Mouse (Mus musculus) monocyte, adult 59 days (primary cell): Measurements from ENCODE around the gene Plekhj1. TPM values are rescaled to one million over a fixed set of nuclear protein-coding genes. Genes with fewer than 3 reads are reported as not detected.

Experiments
- total RNA-seq, 2 experiments: library from RNA; stranded (reverse); gene quantifications; one replicate each; pipeline ENCODE4 v1.2.4; 2023

The Plekhj1 gene
- total RNA-seq: 100 to 1,000 TPM; 100 to 104 TPM

DNA sequence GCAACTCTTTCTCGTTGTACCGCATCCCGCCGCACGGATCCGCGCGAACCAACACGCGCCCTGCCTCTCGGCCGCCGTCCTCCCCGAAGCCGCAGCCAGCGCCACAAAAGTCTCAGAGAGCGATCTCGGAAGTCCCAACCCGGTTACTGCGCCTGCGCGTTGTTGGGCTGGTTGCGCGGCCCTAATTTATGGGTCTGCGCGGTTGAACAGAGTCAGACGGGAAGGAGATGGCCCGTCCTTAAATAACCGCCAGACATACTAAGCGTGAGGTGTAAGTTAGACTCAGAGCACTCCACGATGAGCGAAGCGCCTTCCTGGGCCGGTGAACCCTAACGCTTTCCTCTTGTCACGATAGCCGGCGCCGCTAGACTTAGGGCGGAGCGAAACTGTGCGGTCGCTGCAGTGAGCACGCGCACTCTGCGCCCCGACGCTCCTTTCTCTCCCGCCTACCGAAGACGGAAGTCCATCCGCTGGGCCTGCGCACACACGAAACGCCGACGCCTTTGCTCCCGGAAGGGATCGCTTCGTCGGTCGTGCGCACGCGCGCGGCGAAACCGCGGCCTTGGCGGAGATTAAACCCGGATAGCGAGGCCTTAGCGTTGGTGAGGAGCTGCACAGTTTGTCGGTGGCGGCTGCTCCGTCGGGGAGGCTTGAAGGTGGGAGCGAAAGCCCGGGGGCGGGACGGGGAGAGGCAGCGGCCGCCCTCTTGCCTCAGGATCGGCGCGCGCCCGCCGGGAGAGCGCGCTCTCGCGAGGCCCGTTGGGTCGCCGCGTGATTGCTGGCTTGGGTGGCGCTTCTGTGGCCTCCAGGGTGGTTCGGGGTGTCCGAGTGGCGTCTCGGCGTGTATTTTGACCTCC is at the start of gene Plekhj1, which contains the start of gene Sf3a2:
Plekhj1 (minus strand) TSS at position 477 of the 857 bp plus-strand sequence.
Sf3a2 (plus strand) TSS at position 49 of the 857 bp plus-strand sequence.

DNA sequence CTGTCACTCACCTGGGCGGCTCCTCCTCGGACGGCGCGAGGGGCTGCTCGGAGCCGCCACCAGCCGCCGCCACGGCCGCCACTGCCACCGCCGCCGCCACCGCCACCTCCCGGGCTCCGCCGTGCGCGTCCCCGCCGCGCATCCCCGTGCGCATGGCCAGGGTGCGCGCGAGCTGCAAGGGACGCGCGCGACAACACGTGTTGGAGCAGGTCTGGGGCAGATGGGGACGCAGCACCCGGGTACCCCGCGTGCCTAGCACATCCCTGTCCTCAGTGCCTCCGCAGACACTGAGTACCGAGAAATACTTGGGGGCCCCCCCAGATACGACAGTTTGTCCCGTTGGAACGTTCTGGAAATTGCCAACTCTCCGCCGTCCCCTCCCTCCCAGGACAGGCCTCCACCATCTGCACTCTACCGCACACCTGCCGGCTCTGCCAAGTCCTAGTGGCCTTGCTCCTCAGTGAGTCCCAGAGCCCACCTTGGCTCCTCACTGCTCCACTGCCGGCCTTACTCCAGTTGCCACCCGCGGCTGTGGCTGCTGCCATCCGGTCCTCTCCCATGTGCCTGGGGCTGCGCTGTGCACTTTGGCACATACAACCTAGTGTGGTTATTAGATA is 45.6 kb upstream of the Plekhj1 start, which contains the start of gene Lingo3:
Lingo3 (minus strand) TSS at position 109 of the 617 bp plus-strand sequence.

DNA sequence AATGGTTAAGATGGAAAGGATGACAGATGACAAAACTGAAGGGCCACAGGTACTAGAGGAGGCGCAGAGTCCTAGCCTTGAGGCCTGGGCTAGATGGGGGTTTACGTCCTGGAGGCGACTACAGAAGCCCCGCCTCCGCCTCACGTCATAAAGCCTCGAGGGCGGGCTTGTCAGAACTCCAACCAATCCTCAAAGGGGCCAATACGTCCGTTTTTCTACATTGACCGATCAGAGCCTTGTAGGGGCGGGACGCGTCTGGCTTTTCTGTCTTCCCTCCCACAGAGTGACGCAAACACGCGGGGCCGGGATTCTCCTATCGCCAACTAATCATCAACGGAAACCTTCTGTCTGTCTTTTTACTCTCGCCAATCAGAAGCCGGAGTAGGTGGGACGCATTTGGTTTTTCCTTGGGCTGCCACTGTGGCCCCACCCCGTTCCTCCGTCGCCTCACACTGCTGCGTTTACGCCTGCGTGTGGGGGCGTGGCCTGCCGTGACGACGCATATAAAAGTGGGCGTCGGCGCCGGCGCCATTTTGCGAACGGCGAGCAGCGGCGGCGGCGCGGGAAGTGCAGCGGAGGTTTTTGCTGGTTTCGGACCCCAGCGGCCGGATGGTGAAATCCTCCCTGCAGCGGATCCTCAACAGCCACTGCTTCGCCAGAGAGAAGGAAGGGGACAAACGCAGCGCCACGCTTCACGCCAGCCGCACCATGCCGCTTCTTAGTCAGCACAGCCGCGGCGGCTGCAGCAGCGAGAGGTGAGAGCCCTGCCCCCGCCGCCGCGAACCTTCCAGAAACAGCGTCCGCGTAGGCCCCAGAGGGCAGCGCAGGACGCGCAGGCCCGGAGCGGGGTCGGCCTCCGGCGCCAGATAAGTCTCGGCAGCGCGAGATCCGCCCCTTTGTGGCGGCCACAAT is 28.0 kb upstream of the Plekhj1 start, which contains the start of gene Oaz1:
Oaz1 (plus strand) TSS at position 506 of the 912 bp plus-strand sequence.

DNA sequence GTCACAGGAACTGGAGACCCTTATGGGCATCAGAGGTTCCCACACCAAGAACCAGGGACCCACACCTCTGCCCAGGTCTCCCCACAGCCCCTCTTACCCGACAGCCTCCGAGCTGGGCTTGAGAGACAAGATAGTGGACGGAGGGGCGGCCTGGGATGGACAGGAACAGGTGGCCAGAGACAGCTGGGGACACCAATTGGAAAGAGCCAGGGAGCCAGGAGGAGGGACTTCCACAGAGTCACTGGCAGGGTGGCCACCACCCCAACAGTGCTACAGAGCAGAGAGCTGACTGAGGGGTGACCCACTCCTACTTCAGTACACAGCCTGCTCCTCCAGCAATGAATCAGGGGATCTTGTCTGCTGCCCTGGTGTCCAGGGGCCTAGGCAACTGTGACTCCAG is 14.9 kb upstream of the Plekhj1 start, which contains the start of gene Jsrp1:
Jsrp1 (minus strand) TSS at position 133 of the 400 bp plus-strand sequence.

DNA sequence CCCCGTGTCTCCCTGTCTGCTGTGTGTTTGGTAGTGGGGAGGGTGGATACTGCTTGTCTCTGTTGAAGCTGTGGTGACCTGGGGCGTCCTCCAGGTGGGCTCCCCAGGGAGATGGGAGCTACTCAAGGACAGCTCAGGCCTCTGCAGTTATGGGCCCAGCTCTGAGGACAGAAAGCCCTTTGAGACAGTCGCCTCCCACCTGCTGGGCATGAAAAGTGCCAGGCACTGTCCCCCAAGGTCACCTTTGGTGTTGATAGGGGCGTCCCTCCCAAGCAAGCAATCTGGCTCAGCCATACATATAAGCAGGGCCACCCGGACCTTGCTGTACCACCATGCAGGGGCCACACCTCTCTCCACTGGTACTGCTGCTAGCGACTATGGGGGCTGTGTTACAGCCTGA is 6.5 kb upstream of the Plekhj1 start, which contains the start of gene Amh:
Amh (plus strand) TSS at position 328 of the 400 bp plus-strand sequence.

DNA sequence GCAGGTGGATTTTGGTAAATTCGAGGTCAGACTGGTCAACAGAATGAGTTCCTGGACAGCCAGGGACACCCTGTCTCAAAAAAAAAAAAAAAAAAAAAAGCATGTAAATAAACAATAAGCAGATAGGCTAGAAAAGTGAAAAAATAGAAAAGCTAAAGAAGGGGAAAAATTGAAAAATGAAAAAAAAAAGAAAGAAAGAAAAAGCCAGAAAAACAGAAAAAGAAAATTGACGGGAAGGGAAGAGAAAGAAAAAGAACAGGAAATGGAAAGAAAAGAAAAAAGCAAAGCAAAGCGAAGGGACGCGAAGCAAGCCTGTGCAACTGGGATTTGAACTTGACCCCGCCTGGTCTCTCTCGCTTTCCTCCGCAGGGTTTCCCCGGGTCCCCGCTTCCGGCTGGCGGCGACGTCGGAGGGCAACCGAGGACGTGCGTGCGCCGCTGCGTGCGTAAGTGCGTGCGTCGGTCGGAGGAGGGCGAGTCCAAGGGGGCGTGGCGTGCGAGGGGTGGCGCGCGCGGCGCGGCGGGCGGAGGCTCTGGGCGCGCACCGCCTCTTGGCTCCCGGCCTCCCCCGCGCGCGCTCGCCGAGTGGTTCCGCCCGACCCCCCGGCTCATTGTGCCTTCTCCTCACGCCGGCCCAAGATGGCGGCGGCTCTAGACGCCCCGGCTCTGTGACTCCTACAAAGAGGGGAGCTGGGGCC is 43.7 kb downstream of the Plekhj1 start, which contains the start of gene Dot1l:
Dot1l (plus strand) TSS at position 613 of the 697 bp plus-strand sequence.

Other genes with a start within 250 kb of the Plekhj1 start
- gene Rexo1, start 237.1 kb downstream of the Plekhj1 start, total RNA-seq: 100 to 1,000 TPM in 1 of 2 experiments, 10 to 100 TPM in 1; 98.6 to 111 TPM
- 10 to 100 TPM; 16.0 to 17.2 TPM for gene Klf16, start 221.3 kb downstream of the Plekhj1 start, total RNA-seq
- gene Abhd17a, start 208.3 kb downstream of the Plekhj1 start, total RNA-seq: 10 to 100 TPM; 52.1 to 54.2 TPM
- 10 to 100 TPM; 27.5 to 33.1 TPM for gene Scamp4, start 195.8 kb downstream of the Plekhj1 start, total RNA-seq
- gene Adat3, start 195.7 kb downstream of the Plekhj1 start, total RNA-seq: 1 to 10 TPM; 6.9 to 8.3 TPM
- gene Gm49322, start 192.6 kb downstream of the Plekhj1 start, total RNA-seq: 1 to 10 TPM; 1.5 to 2.0 TPM
- 100 to 1,000 TPM; 111 TPM for gene Csnk1g2, start 175.8 kb downstream of the Plekhj1 start, total RNA-seq
- gene Btbd2, start 141.6 kb downstream of the Plekhj1 start, total RNA-seq: 10 to 100 TPM; 27.1 to 29.9 TPM
- gene Mknk2, start 120.5 kb downstream of the Plekhj1 start, total RNA-seq: 100 to 1,000 TPM; 277 to 297 TPM
- gene Mob3a, start 96.6 kb downstream of the Plekhj1 start, total RNA-seq: 100 to 1,000 TPM; 115 to 125 TPM
- gene Izumo4, start 96.4 kb downstream of the Plekhj1 start, total RNA-seq: 10 to 100 TPM; 11.6 to 13.5 TPM
- 100 to 1,000 TPM; 153 to 155 TPM for gene Ap3d1, start 56.4 kb downstream of the Plekhj1 start, total RNA-seq
- gene Dot1l, start 43.4 kb downstream of the Plekhj1 start, total RNA-seq: 10 to 100 TPM; 37.6 to 42.3 TPM
- gene Sf3a2, start 428 bp downstream of the Plekhj1 start, total RNA-seq: 10 to 100 TPM; 54.7 to 55.9 TPM
- gene Amh, start 6.6 kb upstream of the Plekhj1 start, total RNA-seq: under 1 TPM; 0.30 to 0.58 TPM
- not detected for gene Jsrp1, start 14.9 kb upstream of the Plekhj1 start, total RNA-seq
- 100 to 1,000 TPM; 490 to 501 TPM for gene Oaz1, start 28.0 kb upstream of the Plekhj1 start, total RNA-seq
- gene Lingo3, start 45.4 kb upstream of the Plekhj1 start, total RNA-seq: not detected
- gene Lsm7, start 56.6 kb upstream of the Plekhj1 start, total RNA-seq: 10 to 100 TPM; 15.9 to 29.9 TPM
- gene Sppl2b, start 56.6 kb upstream of the Plekhj1 start, total RNA-seq: 10 to 100 TPM; 27.1 to 36.9 TPM
- not detected for gene Tmprss9, start 73.2 kb upstream of the Plekhj1 start, total RNA-seq
- 10 to 100 TPM; 49.5 to 51.3 TPM for gene Timm13, start 102.3 kb upstream of the Plekhj1 start, total RNA-seq
- 1 to 10 TPM; 4.1 to 4.5 TPM for gene Lmnb2, start 119.6 kb upstream of the Plekhj1 start, total RNA-seq
- 10 to 100 TPM; 39.5 to 46.2 TPM for gene Gadd45b, start 131.4 kb upstream of the Plekhj1 start, total RNA-seq
- under 1 TPM; 0.37 to 0.64 TPM for gene Gng7, start 216.3 kb upstream of the Plekhj1 start, total RNA-seq
- not detected for gene Diras1, start 227.0 kb upstream of the Plekhj1 start, total RNA-seq
- 10 to 100 TPM; 11.8 to 12.8 TPM for gene Slc39a3, start 238.8 kb upstream of the Plekhj1 start, total RNA-seq